Mouse (Mus musculus) mouse trophoblast stem cell (cell line): ENCODE measurements at regions not wholly inside any gene's neighbourhood (a gene's known extent, or its start where the extent isn't known, plus 50 kb on each side); places are given as distances from the start of the nearest gene placed in this dataset.
"Not testable (repeated sequence)": the region's sequence is repeated elsewhere in the genome, so short reads cannot be mapped to it uniquely, and the experiment has no call there.

Source experiments
- in situ Hi-C, 2 experiments: fragments of 300-500 bp; cut with MseI, MboI; formaldehyde crosslinking; loops; 2 replicates in 1 of 2; 3 replicates in 1 of 2; pipeline ENCODE4 v1.15.1; 2025

- in situ Hi-C loops: no loop called here
Measured at GRCm38 (mm10) chr17:14144082-14144481, 60.0 kb downstream of the Dact2 start.

DNA sequence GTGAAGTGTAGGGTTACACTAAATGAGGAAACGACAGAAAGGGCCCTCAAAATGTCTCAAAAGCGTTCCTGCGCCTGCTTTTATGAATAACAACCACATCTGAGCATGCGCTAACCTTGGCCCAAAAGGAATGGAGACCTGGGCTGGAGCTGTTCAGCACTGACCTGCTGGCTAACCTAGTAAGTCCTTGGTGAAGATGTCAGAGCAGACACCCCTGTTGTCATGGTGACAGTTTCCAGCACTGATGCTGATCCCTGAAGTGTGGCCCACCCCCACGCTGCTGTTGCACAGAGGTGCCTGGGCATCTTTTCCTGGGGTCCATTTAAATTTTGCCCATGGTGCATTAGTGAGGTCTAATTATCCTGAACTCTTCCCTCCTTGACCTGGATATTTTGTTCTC is 62.4 kb downstream of the Dact2 start:
- in situ Hi-C loops: no loop called here

DNA sequence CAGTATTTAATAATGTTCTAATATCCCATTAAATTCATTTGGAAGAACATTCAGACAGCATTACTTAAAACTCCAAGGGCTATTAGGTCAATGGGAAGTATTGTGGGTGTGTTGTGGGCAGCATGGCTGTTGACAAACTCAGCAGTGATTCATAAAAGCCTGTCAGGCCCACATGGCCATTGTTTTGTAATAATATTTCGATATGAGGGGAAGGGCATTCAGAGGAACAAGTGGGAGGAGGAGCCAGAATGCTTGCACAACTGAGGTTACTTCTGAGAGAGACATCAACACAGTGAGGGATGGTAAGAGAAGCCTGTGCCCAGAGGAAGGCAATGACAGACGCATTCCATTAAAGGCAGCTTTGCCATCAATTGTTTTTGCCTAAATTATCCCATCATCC is 63.8 kb downstream of the Dact2 start:
- in situ Hi-C loops: no loop called here

DNA sequence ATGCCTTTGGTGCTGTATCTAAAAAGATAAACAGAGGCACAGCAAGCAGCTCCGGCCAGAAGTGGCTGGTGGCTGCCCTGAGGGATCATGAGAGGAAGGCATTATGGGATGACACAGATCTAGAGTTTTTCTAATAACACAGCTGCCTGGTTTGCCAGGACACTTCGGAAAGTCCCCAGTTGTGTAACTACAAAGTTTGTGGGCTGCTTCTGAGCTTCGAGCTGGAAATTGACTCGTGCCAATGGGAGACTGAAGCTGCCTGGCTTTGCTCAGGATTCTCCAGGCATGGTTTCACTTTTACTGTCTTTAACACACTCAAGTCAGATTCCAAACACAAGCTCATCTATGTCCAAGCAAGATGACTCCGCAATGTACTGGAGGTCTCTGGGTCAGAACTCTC is 65.2 kb downstream of the Dact2 start:
- in situ Hi-C loops: loop anchor here (5.0 to 10.0 kb wide), 2 partner anchors 68 to 376 kb away; no protein-coding TSS in a partner anchor

DNA sequence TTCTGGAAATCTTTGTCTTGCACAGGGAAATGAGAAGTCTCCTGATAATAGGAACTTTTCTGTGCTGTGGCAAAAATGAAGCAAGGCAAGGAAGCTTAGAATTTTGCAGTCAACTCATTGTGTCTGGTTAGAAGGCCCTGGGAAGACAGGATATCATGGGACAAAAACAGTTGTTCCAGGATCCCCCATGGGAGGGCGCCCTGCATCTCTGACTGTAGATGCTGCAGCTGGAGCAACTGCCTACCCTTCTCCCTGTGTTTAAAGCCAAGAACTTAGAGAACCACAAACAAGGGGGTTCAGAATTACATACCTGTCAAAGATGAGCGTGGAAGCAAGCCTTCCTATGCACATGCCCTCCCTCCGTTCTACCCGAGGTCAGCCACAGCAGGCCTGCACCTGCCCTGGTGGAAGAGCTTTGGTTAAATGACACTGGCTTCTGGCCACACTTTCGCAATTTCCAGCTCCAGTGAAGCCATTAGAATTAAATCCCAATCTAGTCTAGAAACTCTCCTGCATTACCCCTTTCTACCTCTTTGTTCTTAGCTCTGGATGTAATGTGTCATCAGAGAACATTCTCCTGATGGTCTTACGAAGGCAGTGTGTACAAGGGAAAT is 67.3 kb downstream of the Dact2 start:
- in situ Hi-C loops: loop anchor here (5.0 to 10.0 kb wide), 2 partner anchors 70 to 378 kb away; no protein-coding TSS in a partner anchor

DNA sequence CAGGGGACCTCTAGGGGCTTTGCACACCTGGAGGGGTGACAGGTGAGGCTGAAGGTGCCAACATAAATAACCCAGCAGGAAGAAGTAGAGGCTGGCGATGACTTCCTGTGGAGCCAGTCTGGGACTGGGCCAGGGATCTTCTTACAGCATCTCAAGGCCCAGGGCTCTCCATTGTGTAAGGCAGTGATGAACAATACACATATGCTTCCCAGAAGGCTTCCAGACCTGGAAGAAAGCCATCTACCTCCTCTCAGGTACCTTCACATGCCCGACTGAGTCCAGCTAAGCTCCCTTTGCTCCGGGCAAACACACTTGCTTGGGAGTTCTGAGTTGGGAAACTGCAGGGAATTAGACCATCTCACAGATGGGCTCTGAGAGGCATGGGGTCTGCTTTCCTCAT is 69.5 kb downstream of the Dact2 start:
- in situ Hi-C loops: loop anchor here (5.0 to 10.0 kb wide), 2 partner anchors 73 to 380 kb away; no protein-coding TSS in a partner anchor

GRCm38 (mm10) chr17:14133986-14134385 is 70.1 kb downstream of the Dact2 start:
- in situ Hi-C loops: loop anchor here in 1 of 2 experiments (10.0 kb wide), 1 partner anchor 381 kb away; no protein-coding TSS in a partner anchor

GRCm38 (mm10) chr17:14127031-14127430 is 67.7 kb upstream of the Gm7358 start:
- in situ Hi-C loops: not testable (repeated sequence)

DNA sequence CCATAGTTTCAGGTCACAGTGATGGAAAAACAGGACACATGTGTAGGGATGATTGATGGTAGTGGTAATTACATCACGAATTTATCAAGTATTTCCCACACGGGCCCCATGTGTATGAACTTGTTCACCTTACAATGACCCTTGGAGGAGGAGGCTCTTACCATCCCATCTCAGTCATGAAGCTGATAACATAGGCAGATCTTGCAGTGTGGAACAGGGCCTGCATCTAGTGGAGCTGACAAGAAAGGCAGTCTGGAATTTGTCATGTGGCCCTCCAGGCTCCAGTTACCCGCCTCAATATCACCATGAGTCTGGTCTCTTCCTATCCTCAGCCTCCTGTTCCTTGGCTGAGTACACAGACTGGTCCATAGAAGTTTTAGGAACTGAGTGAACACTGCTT is 59.5 kb upstream of the Gm7358 start:
- in situ Hi-C loops: loop anchor here in 1 of 2 experiments (25.0 kb wide), 1 partner anchor 393 kb away; no protein-coding TSS in a partner anchor

GRCm38 (mm10) chr17:14116223-14116622 is 56.9 kb upstream of the Gm7358 start:
- in situ Hi-C loops: loop anchor here in 1 of 2 experiments (25.0 kb wide), 1 partner anchor 396 kb away; no protein-coding TSS in a partner anchor

DNA sequence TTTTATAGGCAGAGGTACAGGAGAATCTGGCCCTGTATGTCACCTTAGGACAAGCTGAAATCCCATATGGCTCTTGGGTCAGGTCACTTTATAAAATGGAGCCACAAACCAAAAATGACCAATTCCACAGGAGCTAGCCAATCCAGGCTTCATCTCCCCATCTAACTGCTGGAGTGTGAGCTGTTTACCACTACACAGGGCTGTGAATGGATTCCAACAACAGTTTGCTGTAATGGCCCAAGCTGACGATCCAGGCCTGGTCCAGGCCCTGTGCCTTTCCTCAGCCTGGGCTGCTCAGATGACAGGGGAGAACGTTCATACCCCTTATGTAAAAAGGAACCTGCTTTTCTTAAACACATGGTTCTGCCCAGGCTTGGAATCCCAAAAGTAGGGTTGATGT is 55.5 kb upstream of the Gm7358 start:
- in situ Hi-C loops: loop anchor here in 1 of 2 experiments (25.0 kb wide), 1 partner anchor 397 kb away; no protein-coding TSS in a partner anchor

- in situ Hi-C loops: loop anchor here in 1 of 2 experiments (25.0 kb wide), 1 partner anchor 401 kb away; no protein-coding TSS in a partner anchor
Measured at GRCm38 (mm10) chr17:14111692-14112091, 52.4 kb upstream of the Gm7358 start.
